Mouse (Mus musculus) B cell, adult 2 months (primary cell): ENCODE measurements around the gene Arl8b.
A peak's percentile ranks its signal among the peaks of the same experiment; 100 is the strongest.

Experiments used
- DNase-seq, 2 experiments: peaks; one replicate each; pipeline ENCODE4 v3.0.0; 2022

Arl8b gene

GRCm38 (mm10) chr6:108782526-108783183, at the start of gene Arl8b:
TSS of gene Arl8b (plus strand) at chr6:108783099.
- peak; percentile 98 to 99 for DNase-seq

DNA sequence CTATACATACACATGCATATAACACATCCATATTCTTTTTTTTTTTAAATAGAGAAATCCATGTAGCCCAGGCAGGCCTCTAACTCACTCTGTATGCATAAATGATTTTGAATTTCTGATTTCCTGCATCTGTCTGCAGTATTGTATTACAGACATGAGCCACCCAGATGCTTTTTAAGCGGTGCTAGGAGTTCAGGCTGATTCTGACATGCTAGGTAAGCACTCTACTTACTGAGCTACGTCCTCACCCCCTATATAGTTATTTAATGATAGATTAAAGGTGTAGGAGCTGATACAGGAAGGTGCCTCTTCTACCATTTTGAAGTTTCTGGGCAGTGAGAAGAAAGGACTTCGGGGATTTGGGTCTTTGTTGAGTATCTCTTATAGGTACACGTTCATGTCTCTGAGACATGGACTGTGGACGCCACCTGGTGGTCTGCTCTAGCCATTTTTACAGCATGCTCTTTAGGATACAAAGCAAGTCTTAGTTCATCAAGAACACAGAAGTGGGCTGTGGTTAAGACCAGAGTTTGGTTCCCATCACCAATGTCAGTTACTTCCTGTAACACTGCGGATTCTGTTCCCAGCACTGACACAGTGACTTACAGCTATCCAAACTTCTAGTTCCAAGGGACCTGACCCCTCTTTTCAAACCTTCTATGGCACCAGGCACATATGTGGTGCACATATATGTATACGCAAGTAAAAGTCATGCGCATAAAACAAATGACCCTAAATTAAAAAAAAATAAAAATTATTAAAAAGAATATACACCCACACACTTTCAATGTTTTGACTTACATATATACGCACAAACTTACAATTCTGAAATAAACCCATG, 46.8 kb upstream of the Arl8b start:
- DNase-seq, result peak; percentile 91 to 93

DNA sequence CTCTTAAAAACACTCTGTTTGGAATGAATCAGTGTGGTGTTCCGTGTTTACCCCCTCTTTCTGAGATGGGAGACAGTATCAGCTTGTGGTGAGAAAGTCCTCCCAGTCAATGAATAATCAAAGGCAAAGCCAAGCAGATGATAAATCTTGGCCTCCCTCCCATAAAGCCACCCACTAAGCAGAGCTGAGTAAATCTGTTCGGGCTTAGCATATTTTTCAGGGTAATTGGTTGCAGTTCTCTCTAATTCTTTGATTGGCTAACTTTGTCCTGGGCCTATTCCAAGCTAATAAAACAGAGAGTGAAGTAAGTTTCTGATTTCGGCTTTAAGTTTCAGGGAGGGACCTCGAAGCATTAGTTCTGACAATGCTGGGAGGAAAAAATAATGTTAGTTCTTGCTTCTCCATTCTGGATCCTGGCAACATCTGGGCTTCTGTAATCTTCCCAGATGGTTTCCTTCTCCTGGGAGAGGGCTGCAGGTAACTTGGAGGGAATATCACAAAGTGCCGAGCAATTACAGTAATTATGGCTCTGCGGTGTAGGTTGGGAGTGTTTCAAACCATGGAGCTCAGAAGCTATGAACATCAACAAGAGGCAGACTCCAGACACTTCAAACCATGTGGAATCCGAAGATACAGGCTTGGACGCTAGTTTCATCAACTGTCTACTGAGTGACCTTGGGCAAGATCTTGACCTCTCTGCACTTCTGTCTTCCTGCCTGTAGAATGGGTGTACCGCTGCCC, 44.3 kb upstream of the Arl8b start:
- DNase-seq, result no peak

DNA sequence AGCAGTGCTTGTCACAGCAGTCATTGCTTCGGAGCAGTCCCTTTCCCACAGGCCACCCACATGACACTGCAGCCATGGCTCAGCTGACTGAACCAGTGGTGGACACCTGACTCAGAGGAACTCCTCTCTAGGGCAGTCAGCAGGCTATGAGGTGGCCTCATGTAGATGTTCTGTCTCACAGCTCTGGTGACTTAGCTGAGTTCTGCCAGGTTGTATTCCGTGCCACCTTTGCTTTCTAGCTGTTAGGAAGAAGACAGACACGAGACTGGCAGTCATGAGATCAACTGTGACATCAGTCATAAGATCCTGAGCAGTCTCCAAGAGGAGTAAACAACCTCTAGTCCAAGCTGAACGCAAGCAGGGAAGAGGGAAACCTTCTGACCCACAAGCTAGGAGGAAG, 42.3 kb upstream of the Arl8b start:
- DNase-seq, result no peak

DNA sequence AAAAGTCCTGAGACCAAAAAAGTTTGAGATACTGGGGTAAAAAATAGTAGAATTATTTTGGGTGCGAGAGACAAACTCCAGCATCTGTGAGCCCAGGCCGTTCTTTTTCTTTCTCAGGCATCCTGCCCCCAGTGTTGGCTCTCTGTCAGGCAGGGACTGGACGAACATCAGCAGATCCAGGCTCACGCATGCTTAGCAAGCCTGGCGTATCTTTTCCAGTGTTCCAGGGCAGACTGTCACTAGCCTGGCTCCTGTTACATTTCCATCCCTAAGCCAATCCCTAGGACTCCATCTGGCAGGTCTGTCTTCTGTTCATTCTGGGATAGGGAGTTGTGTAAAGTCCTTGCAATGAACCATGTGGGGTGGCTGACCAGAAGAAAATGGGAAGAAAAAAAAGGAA, 39.2 kb upstream of the Arl8b start:
- DNase-seq, result no peak

DNA sequence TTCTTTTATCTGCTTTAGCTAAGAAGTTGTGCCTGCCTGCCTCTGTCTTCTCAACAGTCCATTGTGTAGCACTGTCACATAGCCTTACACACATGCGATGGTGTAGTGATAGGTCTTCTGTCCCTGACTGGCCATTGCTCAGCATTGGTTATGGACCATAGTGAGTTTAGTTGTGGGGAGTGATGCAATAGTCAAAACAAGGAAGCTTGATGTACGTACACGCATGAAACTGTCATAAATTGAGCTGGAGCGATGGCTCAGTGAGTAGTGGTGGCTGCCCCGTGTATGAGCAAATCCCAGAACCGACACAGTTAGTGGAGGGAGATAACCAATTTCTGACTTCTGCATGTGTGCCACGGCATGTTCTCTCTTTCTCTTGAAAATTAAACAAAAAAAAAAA, 31.6 kb upstream of the Arl8b start:
- DNase-seq, result no peak

DNA sequence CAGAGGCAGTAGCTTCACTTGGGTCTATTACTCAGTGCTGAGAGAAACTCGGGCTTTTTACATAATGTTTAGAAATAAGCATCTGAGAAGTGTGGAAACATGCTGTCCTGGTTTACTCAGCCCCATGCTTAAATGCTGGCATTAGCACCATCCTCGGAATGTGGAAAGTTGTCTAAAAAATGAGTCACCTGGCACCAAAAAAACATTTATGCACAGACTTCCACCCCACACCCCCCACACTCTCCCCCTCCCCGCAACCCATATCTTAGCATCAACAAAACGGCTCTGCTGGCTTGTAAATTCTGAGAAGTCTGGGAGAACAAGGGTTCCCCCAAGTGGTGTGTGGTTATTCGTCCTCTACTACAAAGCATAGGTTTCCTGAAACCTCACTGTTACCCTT, 30.5 kb upstream of the Arl8b start:
- DNase-seq, result no peak

GRCm38 (mm10) chr6:108753536-108753935, 29.4 kb upstream of the Arl8b start:
- no peak for DNase-seq

- no peak for DNase-seq
Observed at GRCm38 (mm10) chr6:108754376-108754775, 28.5 kb upstream of the Arl8b start.

GRCm38 (mm10) chr6:108755936-108756335, 27.0 kb upstream of the Arl8b start:
- peak; percentile 31 to 32 for DNase-seq

DNA sequence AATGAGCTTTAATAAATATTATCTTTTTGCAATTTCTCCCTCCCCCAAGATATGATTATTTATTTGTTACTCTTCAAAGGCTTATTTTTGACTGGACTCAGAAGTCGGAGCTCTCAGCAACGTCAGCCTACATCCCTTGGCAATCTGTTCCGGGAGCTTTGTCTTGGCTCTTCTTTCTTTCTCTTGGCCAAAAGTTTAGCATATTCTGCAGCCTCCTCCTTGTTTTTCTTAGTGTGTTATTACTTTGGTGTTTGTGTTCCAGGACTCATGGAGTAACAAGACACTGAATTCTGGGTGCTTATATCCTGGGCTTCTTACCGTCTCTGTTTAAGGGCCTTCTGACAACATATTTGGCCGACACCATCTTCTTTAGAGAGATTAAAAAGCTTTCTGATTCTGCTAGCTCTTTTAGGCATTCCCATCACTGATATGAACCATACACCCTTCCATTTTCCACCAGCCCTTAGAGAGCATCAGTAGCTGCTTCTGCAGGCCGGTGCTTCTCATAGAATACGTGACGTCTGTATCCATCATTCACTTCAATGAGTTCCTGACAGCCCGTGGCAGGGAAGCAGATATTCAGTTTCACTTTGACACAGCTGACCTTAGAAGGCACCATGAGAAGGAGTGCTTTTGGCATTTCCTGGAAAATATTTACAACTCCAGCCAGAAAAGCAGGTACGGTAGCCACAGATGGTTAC, 23.8 kb upstream of the Arl8b start:
- DNase-seq, result no peak

DNA sequence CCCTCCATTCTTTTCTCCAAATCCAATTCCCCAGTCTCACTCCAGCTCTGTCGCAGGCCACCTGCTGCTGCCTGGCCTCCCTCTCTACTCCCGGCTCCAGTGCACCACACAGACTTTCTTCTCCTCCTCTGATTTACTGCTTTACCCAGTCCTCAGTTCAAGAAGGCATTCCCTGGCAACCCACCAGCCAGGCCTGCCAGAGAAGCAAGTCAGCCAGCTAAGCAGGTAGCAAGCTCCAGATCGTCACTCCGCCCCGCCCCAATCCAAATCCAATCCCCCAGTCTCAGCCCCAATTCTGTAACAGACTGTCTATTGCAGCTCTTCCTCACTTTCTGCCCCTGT, 23.2 kb upstream of the Arl8b start:
- DNase-seq, result no peak

DNA sequence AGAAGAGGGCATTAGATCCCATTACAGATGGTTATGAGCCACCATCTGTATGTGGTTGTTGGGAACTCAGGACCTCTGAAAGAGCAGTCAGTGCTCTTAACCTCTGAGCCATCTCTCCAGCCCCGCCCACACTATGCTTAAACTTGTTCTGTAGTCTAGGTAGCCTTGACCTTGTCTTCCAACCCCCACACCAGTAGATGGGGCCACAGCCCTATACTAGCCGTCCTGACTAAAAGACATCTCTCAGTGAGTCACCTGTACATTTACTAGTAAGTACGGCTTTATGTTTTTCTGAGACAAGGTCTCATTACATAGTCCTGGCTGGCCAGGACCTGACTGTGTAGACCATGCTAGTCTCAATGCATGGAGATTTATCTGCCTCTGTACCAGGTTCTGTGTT, 12.0 kb upstream of the Arl8b start:
- DNase-seq, result no peak

DNA sequence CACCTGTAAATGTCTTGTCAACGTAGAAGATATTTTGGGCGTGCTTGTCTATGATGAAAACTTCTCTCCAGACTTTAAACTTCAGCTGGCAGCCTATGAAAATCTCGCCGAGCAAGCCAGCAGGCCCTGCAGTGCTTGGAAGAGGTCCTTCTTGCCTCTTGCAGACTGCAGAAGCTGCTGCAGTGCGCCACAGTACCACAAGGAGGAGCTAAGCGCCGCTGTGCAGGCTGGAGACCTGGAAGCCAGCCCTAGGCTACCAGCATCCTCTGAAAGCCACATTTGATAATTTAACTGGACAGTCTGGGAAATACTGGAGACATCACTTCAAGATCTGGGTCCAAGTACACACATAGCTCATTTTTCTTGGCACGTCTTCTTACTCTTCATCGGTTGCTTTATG, 10.0 kb upstream of the Arl8b start:
- peak; percentile 85 to 86 for DNase-seq

DNA sequence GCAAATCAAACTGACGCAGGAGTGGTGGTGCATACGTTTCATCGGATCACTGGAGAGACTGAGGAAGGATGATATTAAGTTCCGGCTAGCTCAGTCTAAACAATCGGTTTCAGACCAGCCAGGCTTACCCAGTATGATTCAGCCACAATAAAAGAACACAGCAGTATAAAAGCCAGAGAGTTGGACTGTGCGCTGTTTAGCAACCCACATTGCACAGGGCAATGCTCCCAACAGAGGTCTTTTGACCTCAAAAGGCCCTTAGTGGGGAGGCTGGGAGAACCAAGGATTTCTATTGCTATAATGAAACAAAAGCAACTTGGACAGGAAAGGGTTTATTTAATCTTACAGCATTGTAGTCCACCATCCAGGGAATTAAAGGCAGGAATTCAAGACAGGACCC, 9.4 kb upstream of the Arl8b start:
- DNase-seq, result no peak

DNA sequence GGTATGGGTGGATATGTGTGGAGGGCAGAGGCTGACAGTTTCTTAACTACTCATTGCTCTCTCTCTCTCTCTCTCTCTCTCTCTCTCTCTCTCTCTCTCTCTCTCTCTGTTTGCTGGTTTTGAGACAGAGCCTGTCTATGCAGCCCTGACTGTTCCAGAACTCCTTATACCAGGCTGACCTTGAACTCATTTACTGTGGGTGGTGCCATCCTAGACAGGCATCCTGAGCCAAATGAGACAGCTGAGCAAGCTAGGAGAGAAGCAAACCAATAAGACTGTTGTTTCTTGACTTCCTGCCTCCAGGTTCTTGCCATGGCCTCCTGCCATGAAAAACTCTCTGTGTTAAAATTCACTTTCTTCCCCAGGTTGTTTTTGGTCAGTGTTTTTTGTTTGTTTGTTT, 6.6 kb upstream of the Arl8b start:
- no peak for DNase-seq

DNA sequence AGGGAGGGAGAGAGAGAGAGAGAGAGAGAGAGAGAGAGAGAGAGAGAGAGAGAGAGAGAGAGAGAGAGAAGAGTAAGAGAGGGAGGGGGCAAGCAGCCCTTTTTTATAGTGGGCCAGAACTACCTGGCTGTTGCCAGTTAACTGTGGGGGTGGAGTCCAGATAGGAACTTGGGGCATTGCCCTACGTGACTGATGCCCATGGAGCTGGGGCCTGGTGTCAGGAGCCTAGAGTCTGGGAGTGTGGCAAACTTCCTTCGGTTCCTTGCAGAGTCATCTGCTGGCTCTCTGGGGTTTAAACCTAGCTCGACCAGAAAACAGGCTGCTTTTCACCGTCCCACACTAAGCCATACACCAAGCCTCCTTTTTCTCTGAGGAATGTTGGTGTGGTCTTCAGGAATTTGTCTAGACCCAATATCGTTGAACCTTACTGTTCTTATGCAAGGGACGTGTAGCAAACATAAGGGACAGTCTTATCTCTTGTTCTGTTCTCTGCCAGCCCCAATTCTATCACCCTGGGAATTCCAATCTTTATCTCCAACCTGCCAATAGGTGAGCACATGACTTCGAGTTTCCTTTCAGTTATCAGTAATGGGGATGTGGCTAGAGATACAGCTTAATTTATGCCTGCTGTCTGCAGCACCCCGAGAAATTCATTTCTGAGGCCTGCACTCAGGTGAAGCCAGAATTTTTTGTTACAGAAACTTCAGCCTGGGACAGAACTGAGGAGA, 5.2 kb upstream of the Arl8b start:
- DNase-seq, result no peak

DNA sequence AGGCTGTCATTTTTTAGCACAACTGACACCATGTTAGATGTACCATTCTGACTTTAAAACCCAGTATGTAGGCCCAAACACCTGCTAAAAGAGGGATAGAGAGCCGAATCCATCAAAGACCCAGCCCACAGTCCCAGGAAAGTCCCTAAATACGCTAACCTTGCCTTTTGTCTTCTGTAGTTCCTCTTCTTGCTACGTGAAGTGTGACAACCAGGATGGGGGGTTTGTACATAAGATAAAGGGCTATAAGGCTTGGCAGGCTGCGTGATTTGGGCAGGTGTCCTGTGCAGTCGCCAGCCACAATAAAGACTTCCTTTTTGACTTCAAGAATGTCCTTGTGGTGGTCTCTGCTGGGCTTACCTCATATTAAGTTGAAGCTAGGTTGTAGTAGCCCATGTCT, 4.5 kb upstream of the Arl8b start:
- DNase-seq, result peak; percentile 49 to 63

DNA sequence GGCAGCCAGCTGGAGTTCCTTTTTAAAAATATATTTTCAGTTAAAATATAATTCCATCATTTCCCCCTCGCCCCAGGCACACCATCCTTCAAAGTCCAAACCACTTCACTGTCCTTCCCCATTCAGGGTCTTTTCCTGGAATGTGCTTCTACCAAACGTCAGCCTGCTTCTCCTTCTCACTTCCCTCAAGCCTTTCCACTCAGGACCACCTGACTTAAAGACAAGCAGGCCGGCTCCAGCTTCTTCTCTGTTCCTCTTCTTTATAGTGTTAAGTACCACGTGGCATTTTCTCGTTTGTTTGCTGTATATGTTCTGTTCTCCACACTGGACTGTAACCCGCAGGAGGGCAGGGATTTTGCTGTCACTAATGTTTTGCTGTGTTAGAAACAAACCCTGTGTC, 1.0 kb upstream of the Arl8b start:
- DNase-seq, result peak; percentile 59 to 61

- DNase-seq, result peak; percentile 40 to 46
Observed at GRCm38 (mm10) chr6:108783184-108783881, 434 bp downstream of the Arl8b start.

- DNase-seq, result no peak
Observed at GRCm38 (mm10) chr6:108784056-108784455, 1.2 kb downstream of the Arl8b start.

GRCm38 (mm10) chr6:108784796-108785195, 1.9 kb downstream of the Arl8b start:
- peak; percentile 24 to 41 for DNase-seq
